Mouse (Mus musculus) heart, embryonic 16.5 days (tissue): ENCODE results near the gene Hspb1. TPM values are rescaled to one million over a fixed set of nuclear protein-coding genes. Genes with fewer than 3 reads are reported as not detected.
A peak's percentile ranks its signal among the peaks of the same experiment; 100 is the strongest.

ENCODE experiments used
- ATAC-seq: fragments of 200-750 bp; cut with Nextera tagmentation; replicated peaks from 2 replicates; pipeline ENCODE4 v1.8.0; 2017; ENCODE audit warnings: moderate number of reproducible peaks; ENCODE audit not compliant: insufficient read depth, low FRiP score; ENCODE audit errors: extremely low read depth
- H3K27ac ChIP-seq: fragments of 300-500 bp; sonication (generic); 2 replicates; pipeline ENCODE4 v1.5.1; 2014; ENCODE audit warnings: mild to moderate bottlenecking, low read length, control low read depth, moderate library complexity
- H3K27me3 ChIP-seq: fragments of 300-500 bp; sonication (generic); 2 replicates; pipeline ENCODE4 v1.6.1; 2014; ENCODE audit warnings: low read length, mixed read lengths; ENCODE audit not compliant: control insufficient read depth, insufficient read depth
- H3K36me3 ChIP-seq: fragments of 300-500 bp; sonication (generic); 2 replicates; pipeline ENCODE4 v1.6.1; 2014; ENCODE audit not compliant: control insufficient read depth, insufficient read depth
- H3K4me1 ChIP-seq: fragments of 300-500 bp; sonication (generic); 2 replicates; pipeline ENCODE4 v1.6.1; 2014; ENCODE audit warnings: low read length, mixed read lengths; ENCODE audit not compliant: control insufficient read depth, insufficient read depth
- H3K4me2 ChIP-seq: fragments of 300-500 bp; sonication (generic); 2 replicates; pipeline ENCODE4 v1.6.1; 2014; ENCODE audit warnings: low read depth, mild to moderate bottlenecking, control low read depth, low read length
- H3K4me3 ChIP-seq: fragments of 300-500 bp; sonication (generic); 2 replicates; pipeline ENCODE4 v1.5.1; 2014; ENCODE audit warnings: mild to moderate bottlenecking, control low read depth, low read length
- H3K9ac ChIP-seq: fragments of 300-500 bp; sonication (generic); 2 replicates; pipeline ENCODE4 v1.6.1; 2014; ENCODE audit warnings: low read length, control low read depth
- H3K9me3 ChIP-seq: fragments of 300-500 bp; sonication (generic); replicated peaks from 2 replicates; pipeline ENCODE4 v1.6.1; 2016; ENCODE audit warnings: low read length; ENCODE audit not compliant: control insufficient read depth
- WGBS: fragments of 180-500 bp; shearing (Covaris S2); extraction: QIAGEN DNeasy Blood & Tissue Kit; methylation state at CpG from one replicate; pipeline ENCODE4 v1.1.7; 2014; 5-methylcytosine and 5-hydroxymethylcytosine counted together
- polyA plus RNA-seq: library from polyadenylated mRNA; unstranded; fragments of >200 nt; fragmentation: Nextera tagmentation; extraction: Ambion mirVana; gene quantifications from 2 replicates; pipeline ENCODE4 v1.2.1, GENCODE M21; 2015

Hspb1 gene
- polyA plus RNA-seq, 1 experiment from 2014 or later, result 794 TPM

- H3K4me3 ChIP-seq, result no peak overlapping the region
- H3K4me2 ChIP-seq, result no peak overlapping the region; the same call in 1 of the 2 replicates
- 65% methylated on average over 5 of the region's 5 CpGs for WGBS
- ATAC-seq, result no peak
- H3K36me3 ChIP-seq, result peaks cover 33% of the 10 kb centered on the region
- no peaks in the 10 kb centered on the region for H3K27me3 ChIP-seq
- no peak overlapping the region for H3K9ac ChIP-seq
- peaks cover 44% of the 10 kb centered on the region for H3K4me1 ChIP-seq
- peak overlapping the region; percentile 99 for H3K27ac ChIP-seq
- no peaks in the 10 kb centered on the region for H3K9me3 ChIP-seq
Measured at GRCm38 (mm10) chr5:135913201-135913600, 25.5 kb downstream of the Hspb1 start.

GRCm38 (mm10) chr5:135914156-135914555, 26.4 kb downstream of the Hspb1 start:
- H3K9me3 ChIP-seq, result no peaks in the 10 kb centered on the region
- peak; percentile 84 for ATAC-seq
- H3K4me3 ChIP-seq, result no peak overlapping the region
- WGBS, result 43% methylated on average over 6 of the region's 6 CpGs
- H3K36me3 ChIP-seq, result peaks cover 37% of the 10 kb centered on the region
- H3K4me1 ChIP-seq, result peaks cover 38% of the 10 kb centered on the region
- H3K27ac ChIP-seq, result peak overlapping the region; percentile 99
- H3K9ac ChIP-seq, result peak overlapping the region; percentile 60
- no peaks in the 10 kb centered on the region for H3K27me3 ChIP-seq
- peak overlapping the region; percentile 53 for H3K4me2 ChIP-seq

- peaks cover 38% of the 10 kb centered on the region for H3K4me1 ChIP-seq
- H3K36me3 ChIP-seq, result peaks cover 29% of the 10 kb centered on the region
- 52% methylated on average over 6 of the region's 6 CpGs for WGBS
- H3K27me3 ChIP-seq, result no peaks in the 10 kb centered on the region
- no peaks in the 10 kb centered on the region for H3K9me3 ChIP-seq
- no peak overlapping the region; the same call in 1 of the 2 replicates for H3K9ac ChIP-seq
- peak overlapping the region; percentile 78 for H3K27ac ChIP-seq
- no peak overlapping the region for H3K4me3 ChIP-seq
- no peak overlapping the region for H3K4me2 ChIP-seq
- ATAC-seq, result no peak
Measured at GRCm38 (mm10) chr5:135916051-135916565, 28.4 kb downstream of the Hspb1 start.

GRCm38 (mm10) chr5:135916601-135917000, 28.9 kb downstream of the Hspb1 start:
- WGBS, result 83% methylated on average over 3 of the region's 3 CpGs
- Histone ChIP-seq H3K9ac (no peak overlapping the region), H3K4me3 (no peak overlapping the region), H3K9me3 (no peaks in the 10 kb centered on the region), H3K27me3 (no peaks in the 10 kb centered on the region), H3K36me3 (peaks cover 30% of the 10 kb centered on the region), H3K4me1 (peaks cover 38% of the 10 kb centered on the region), H3K27ac (peak overlapping the region; percentile 78), H3K4me2 (no peak overlapping the region)
- ATAC-seq, result no peak

GRCm38 (mm10) chr5:135917327-135918058, 29.8 kb downstream of the Hspb1 start:
- H3K4me3 ChIP-seq, result no peak overlapping the region
- H3K9ac ChIP-seq, result no peak overlapping the region
- H3K4me2 ChIP-seq, result no peak overlapping the region
- 0 out of 2 replicates have a peak overlapping the region, but pooled peaks have one; percentile 37 for H3K27ac ChIP-seq
- H3K36me3 ChIP-seq, result peaks cover 37% of the 10 kb centered on the region
- 90% methylated on average over 8 of the region's 8 CpGs for WGBS
- no peaks in the 10 kb centered on the region for H3K9me3 ChIP-seq
- ATAC-seq, result no peak
- H3K27me3 ChIP-seq, result no peaks in the 10 kb centered on the region
- peaks cover 34% of the 10 kb centered on the region for H3K4me1 ChIP-seq

- WGBS, result 88% methylated on average over 5 of the region's 5 CpGs
- Histone ChIP-seq H3K36me3 (peaks cover 40% of the 10 kb centered on the region), H3K9ac (no peak overlapping the region)
Measured at GRCm38 (mm10) chr5:135918059-135918437, 30.3 kb downstream of the Hspb1 start.

GRCm38 (mm10) chr5:135918593-135918992, 30.9 kb downstream of the Hspb1 start:
- H3K9me3 ChIP-seq, result no peaks in the 10 kb centered on the region
- H3K36me3 ChIP-seq, result peaks cover 40% of the 10 kb centered on the region
- ATAC-seq, result no peak
- no peak overlapping the region for H3K9ac ChIP-seq
- H3K4me2 ChIP-seq, result no peak overlapping the region
- no peak overlapping the region for H3K4me3 ChIP-seq
- no peak overlapping the region for H3K27ac ChIP-seq
- WGBS, result 98% methylated on average over 5 of the region's 5 CpGs
- peaks cover 28% of the 10 kb centered on the region for H3K4me1 ChIP-seq
- no peaks in the 10 kb centered on the region for H3K27me3 ChIP-seq

More at GRCm38 (mm10) chr5:135918059-135918437, 30.3 kb downstream of the Hspb1 start:
- H3K4me1 ChIP-seq, result peaks cover 34% of the 10 kb centered on the region
- H3K4me3 ChIP-seq, result no peak overlapping the region
- no peak overlapping the region for H3K27ac ChIP-seq
- H3K9me3 ChIP-seq, result no peaks in the 10 kb centered on the region
- H3K4me2 ChIP-seq, result no peak overlapping the region
- no peaks in the 10 kb centered on the region for H3K27me3 ChIP-seq
- no peak for ATAC-seq

- WGBS, result 92% methylated on average over 3 of the region's 3 CpGs
- H3K9ac ChIP-seq, result no peak overlapping the region
Measured at GRCm38 (mm10) chr5:135919902-135920301, 32.2 kb downstream of the Hspb1 start.

GRCm38 (mm10) chr5:135923901-135924300, 36.2 kb downstream of the Hspb1 start:
- WGBS, result 95% methylated on average over 7 of the region's 7 CpGs

More at GRCm38 (mm10) chr5:135919902-135920301, 32.2 kb downstream of the Hspb1 start:
- no peak overlapping the region for H3K4me2 ChIP-seq
- H3K9me3 ChIP-seq, result no peaks in the 10 kb centered on the region
- H3K36me3 ChIP-seq, result peaks cover 40% of the 10 kb centered on the region
- no peaks in the 10 kb centered on the region for H3K27me3 ChIP-seq
- H3K27ac ChIP-seq, result no peak overlapping the region
- no peak overlapping the region for H3K4me3 ChIP-seq
- no peak for ATAC-seq
- H3K4me1 ChIP-seq, result peaks cover 17% of the 10 kb centered on the region

More at GRCm38 (mm10) chr5:135923901-135924300, 36.2 kb downstream of the Hspb1 start:
- H3K9me3 ChIP-seq, result no peaks in the 10 kb centered on the region
- no peak overlapping the region for H3K4me2 ChIP-seq
- no peak overlapping the region for H3K27ac ChIP-seq
- H3K4me1 ChIP-seq, result no peaks in the 10 kb centered on the region
- H3K27me3 ChIP-seq, result no peaks in the 10 kb centered on the region
- no peak overlapping the region for H3K9ac ChIP-seq
- H3K4me3 ChIP-seq, result no peak overlapping the region
- H3K36me3 ChIP-seq, result peaks cover 35% of the 10 kb centered on the region
- no peak for ATAC-seq
